Mouse (Mus musculus): ENCODE measurements at regions not wholly inside any gene's neighbourhood (a gene's known extent, or its start where the extent isn't known, plus 50 kb on each side); places are given as distances from the start of the nearest gene placed in this dataset.

- peak; percentile 20 for DNase-seq (ENCODE audit: low spot score)
These were observed 339.1 kb downstream of the Btg1 start for GRCm38 (mm10) chr10:96955776-96956448.

- no peak for DNase-seq (ENCODE audit: low spot score)
These were observed 339.6 kb downstream of the Btg1 start for GRCm38 (mm10) chr10:96956449-96956834.

- no peak for DNase-seq (ENCODE audit: low spot score)
These were observed 340.2 kb downstream of the Btg1 start for GRCm38 (mm10) chr10:96957019-96957418.

GRCm38 (mm10) chr10:96969825-96970224 lies 353.0 kb downstream of the Btg1 start:
- DNase-seq (ENCODE audit: low spot score) = no peak

- DNase-seq (ENCODE audit: low spot score) = peak; percentile 6
These were observed 353.9 kb downstream of the Btg1 start for GRCm38 (mm10) chr10:96970737-96971136.

GRCm38 (mm10) chr10:96971810-96972209 lies 355.0 kb downstream of the Btg1 start:
- no peak for DNase-seq (ENCODE audit: low spot score)

GRCm38 (mm10) chr10:96974326-96974977 lies 357.6 kb downstream of the Btg1 start:
- DNase-seq (ENCODE audit: low spot score) = no peak

- no peak for DNase-seq (ENCODE audit: low spot score)
These were observed 359.9 kb downstream of the Btg1 start for GRCm38 (mm10) chr10:96976691-96977090.

- peak; percentile 12 for DNase-seq (ENCODE audit: low spot score)
These were observed 363.7 kb downstream of the Btg1 start for GRCm38 (mm10) chr10:96980494-96980831.

- DNase-seq (ENCODE audit: low spot score) = peak; percentile 37
These were observed 364.2 kb downstream of the Btg1 start for GRCm38 (mm10) chr10:96980832-96981515.

- DNase-seq (ENCODE audit: low spot score) = no peak
These were observed 364.7 kb downstream of the Btg1 start for GRCm38 (mm10) chr10:96981516-96981869.

GRCm38 (mm10) chr10:97000871-97001270 lies 384.1 kb downstream of the Btg1 start:
- no peak for DNase-seq (ENCODE audit: low spot score)

- no peak for DNase-seq (ENCODE audit: low spot score)
These were observed 392.1 kb downstream of the Btg1 start for GRCm38 (mm10) chr10:97008873-97009272.

- DNase-seq (ENCODE audit: low spot score) = no peak
These were observed 393.1 kb downstream of the Btg1 start for GRCm38 (mm10) chr10:97009859-97010258.

- DNase-seq (ENCODE audit: low spot score) = no peak
These were observed 401.8 kb downstream of the Btg1 start for GRCm38 (mm10) chr10:97018641-97019040.

GRCm38 (mm10) chr10:97028776-97029175 lies 412.0 kb downstream of the Btg1 start:
- no peak for DNase-seq (ENCODE audit: low spot score)

GRCm38 (mm10) chr10:97030996-97031395 lies 414.2 kb downstream of the Btg1 start:
- DNase-seq (ENCODE audit: low spot score) = no peak

GRCm38 (mm10) chr10:97035371-97035786 lies 418.6 kb downstream of the Btg1 start:
- no peak for DNase-seq (ENCODE audit: low spot score)

- no peak for DNase-seq (ENCODE audit: low spot score)
These were observed 421.2 kb downstream of the Btg1 start for GRCm38 (mm10) chr10:97038025-97038424.

GRCm38 (mm10) chr10:97047566-97047965 lies 430.8 kb downstream of the Btg1 start:
- no peak for DNase-seq (ENCODE audit: low spot score)

- DNase-seq (ENCODE audit: low spot score) = no peak
These were observed 431.2 kb downstream of the Btg1 start for GRCm38 (mm10) chr10:97047996-97048395.

GRCm38 (mm10) chr10:97054472-97054871 lies 424.9 kb upstream of the Dcn start:
- no peak for DNase-seq (ENCODE audit: low spot score)

GRCm38 (mm10) chr10:97061961-97062360 lies 417.4 kb upstream of the Dcn start:
- DNase-seq (ENCODE audit: low spot score) = no peak

All from embryo, embryonic 10.5 days (tissue).